Mouse (Mus musculus): ENCODE measurements around the gene Prr7.
A peak's percentile ranks its signal among the peaks of the same experiment; 100 is the strongest.

Gene Prr7

DNA sequence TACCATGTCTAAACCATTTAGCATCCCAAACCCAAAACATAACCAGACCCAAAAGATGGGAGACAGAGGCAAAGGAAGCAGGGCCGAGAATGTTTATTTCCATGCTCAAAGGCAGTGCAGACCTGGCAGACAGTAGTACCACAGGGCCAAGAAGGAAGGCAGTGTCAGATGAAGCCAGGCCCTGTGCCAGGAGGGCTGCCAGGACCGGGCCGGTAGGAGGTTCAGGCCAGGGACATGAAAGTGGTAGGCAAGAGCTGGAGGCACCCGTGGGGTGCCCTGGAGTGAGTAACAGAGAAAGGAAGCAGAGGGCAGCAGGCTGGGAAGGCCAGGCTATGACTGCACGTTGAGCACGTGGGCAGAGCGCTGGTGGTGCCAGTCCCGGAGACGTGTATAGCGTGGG, 42.6 kb downstream of the Prr7 start:
- DNase-seq (ENCODE audit: low spot score in 2 of 2), result no peak

DNA sequence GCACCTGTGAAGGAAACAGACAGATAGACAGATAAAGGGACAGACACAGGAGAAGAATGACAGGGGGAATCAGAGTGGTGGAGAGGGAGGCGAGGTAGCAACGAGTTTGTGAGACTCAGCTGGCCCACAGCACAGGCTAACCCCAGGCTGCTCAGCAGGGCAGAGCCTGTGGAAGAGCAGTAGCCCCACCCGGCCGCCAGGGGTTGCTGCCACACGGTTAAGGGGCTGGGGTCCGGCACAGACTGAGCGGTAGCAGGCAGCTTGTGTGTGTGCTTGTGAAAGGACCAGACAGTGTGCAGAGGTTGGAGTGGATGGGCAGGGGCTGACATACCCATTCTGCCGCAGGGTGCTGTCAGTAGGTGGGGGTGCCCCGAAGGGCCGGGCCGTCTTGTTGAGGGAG, 43.8 kb downstream of the Prr7 start:
- DNase-seq (ENCODE audit: low spot score in 2 of 2), result no peak

DNA sequence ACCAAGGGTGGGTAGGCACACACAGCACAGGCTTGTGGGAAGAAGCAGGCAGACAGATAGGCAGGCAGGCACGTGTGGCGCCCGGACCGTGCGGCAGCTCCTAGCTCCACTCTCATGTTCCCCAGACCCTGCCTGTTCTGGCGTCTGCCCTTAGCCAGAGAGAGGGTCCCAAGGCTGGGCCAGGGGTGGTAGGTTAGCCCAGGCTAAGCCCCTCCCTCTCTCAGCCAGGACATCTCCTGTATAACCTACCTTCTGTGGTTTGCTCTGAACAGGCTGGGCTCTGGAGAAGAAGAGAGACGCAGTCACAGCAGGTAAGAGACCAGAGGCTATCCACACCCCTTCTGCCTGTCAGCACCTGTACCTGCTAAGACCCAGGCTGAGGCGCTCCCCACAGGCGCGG, 44.5 kb downstream of the Prr7 start:
- DNase-seq (ENCODE audit: low spot score in 2 of 2), result no peak

DNA sequence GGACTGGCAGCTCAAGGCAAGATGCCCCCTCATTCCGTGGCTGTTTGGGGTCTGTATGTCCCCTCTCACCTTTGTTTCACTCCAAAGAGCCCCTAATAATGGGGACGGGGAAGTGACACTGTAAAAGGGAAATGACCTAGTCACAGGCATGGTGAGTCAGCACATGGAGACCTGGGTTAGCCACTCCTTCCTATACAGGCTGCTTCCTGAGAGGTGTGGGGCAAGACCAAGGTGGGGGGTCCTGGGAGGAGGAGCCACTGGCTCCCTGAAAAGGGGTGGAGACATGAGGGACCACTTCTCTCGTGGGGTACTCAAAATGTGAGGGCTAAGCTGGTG, 46.2 kb downstream of the Prr7 start:
- no peak for DNase-seq (ENCODE audit: low spot score in 2 of 2)

DNA sequence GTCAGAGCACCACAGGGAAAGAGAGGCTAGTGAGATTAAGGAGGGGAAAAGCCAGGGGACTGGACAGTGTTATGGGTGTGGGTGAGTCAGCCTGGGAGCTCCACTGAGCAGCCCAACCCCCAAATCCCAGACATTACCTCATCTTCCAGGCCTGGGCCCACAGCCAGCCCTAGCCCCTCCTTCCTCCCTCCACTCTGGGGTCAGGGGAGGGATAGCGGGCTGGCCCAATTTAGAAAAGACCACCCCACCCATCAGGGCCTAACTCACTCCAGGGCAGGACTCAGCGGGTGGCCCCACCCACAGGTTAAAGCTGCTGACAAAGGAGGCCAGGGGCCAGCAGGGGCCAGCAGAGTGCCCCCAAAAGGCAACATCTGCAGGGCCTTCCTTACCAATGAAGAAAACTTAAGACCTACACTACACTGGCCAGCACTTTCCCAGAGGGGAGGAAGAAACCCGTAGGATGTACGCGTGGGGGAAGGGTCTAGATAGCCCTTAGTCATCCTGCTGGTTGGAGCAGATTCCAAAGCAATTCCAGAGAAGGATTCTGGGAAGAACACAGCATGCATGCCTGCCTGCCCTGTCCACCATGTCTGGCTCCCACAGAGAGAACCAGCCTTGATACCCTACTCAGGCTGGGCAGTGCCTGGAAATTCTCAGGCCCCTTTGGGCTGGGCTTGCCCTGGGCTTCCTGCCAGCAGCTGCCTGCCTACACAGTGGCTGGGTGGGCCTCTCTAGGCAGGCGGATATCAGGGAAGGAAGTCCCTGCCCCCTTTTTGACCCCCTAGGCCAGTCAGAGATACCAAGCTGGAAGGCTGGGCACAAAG, 46.8 kb downstream of the Prr7 start:
- DNase-seq (ENCODE audit: low spot score in 2 of 2), result no peak

DNA sequence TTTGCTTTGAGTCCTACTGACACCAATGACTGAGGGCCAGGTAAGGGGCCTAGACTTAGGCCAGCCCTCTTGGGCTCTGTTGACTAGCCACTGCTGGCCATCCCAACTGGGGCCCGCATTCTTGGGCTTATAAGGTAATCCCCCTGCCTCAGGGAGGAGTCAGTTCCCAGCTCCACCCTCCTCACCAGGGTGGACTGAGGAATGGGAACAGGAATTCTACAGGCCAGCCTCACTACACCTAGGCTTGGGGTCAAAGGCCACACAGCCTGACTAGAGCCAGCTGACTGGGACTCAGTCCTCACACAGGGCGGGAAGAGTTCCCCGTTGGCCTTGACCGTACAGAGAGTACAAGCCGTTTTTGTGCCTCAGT, 47.4 kb downstream of the Prr7 start:
- no peak for DNase-seq (ENCODE audit: low spot score in 2 of 2)

DNA sequence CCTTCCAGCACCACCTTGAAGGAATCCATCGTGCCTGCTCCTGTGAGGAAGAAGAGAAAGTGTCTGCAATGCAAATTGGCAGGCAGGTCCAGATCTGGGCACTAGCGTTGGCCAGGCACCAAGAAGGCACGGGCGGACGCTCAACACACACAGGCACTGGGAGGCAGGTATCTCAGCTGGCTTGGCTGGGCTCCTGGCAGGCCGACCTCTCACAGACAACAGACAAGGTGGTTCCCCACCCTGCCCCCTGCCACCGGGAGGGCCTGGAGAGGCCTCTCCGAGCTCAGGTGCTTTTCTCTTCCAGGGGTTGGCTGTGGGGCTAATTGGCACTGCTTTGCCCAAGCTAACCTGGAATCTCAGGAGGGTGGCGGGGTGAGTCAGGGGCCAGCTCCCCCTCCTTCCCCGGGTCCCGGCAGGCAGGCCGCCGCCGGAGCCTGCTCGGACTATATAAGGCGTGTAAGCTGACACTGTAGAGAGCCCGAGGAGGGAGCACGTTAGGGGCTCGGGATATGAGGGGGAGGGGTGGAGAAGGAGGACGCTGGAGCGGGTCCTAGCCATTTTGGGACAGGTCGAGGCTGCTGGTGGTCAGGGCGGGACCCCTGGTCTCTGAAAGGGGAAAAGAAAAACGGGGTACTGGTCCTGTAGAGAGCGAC, 48.4 kb downstream of the Prr7 start:
- peak in 1 of 2 experiments; percentile 16 for DNase-seq (ENCODE audit: low spot score in 2 of 2)

DNA sequence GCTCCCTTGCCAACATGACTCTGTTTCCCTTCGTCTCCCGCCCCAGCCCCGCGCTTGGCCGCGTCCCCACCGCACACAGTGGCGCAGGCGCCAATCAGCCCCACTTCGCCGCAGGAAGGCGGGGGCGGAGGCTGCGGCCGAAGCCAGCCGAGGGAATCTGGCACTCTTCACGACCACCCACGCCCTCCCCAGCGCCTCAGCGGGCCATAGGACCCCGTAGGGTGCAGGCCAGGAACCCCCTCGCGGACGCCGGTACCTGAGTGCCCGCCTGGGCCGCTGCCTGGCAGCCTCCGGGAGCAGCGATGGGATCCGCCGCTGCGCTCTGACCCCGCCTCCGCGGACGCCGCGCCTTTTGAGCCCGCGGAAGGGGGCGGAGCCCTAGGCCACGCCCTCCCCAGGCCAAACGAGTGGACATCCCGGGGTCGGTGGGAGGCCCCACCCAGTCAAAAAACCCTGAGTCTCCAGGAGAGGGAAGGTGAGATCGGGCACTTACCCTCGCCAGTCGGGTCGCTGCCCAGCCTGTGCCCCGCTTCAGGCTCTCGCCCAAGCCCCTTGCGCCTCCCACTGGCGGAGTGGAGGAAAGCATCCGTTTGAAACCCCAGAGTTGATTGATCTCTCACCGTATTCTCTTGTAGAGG, 49.2 kb downstream of the Prr7 start, which contains the start of gene Pdlim7:
Pdlim7 (minus strand) TSS at position 566 of the 638 bp plus-strand sequence.
- peak; percentile 84 to 86 for DNase-seq (ENCODE audit: low spot score in 2 of 2)

DNA sequence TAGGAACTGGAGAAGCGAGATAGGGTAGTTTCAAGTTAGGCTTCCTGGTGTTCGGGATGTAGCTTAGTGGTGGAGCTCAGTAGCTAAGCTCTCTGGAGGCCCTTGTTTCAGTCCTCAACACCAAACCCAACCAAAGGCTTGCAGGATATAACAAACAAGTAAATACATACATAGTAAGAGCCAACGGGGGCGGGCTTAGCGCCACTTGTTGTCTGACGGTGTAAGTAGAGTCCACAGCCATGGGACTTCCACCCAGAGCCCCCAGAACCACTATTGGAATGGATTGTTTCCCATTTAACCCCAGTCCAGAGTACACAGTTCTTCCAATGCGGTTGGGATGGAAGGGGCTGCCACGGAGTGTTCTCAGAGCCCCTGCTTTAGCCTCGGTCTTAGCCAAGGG, 49.8 kb downstream of the Prr7 start:
- DNase-seq (ENCODE audit: low spot score in 2 of 2), result no peak

DNA sequence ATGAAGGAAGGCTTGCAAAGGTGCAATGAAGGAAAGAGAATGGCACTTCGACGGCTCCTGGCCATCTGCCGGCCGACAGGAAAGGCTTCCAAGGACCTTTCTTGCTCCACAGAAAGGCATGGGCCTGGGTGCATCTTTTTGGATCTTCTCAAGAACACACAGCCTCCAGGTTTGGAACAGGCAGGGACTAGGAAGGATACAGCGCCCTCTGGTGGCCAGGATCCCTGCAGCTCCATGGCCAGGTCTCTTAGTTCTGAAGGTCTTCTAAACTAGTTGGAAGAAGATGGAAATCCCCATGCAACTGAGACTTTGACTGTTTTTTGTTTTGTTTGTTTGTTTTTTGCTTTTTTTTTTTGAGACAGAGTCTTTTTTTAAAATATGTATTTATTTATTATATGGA, 52.9 kb downstream of the Prr7 start:
- peak; percentile 87 to 94 for DNase-seq (ENCODE audit: low spot score in 2 of 2)

DNA sequence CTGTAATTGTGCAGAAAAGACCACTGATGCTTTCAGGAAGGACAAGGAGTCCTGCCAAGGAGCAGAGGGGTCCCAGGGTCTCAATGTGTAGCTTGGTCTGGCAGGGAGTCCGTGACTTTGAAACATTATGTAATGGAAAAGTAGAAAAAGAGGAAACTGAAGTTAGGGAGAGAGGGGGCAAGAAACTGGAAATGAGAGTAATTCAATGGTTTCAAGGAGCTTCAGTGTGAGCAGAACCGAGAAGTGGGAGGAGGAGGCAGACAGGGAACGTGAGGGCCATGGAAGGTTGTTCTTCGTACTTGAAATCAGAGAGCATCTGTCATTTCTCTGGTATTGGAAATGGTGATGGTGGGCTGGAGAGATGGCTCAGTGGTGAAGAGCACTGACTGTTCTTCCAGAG, 55.5 kb downstream of the Prr7 start:
- no peak for DNase-seq (ENCODE audit: low spot score in 2 of 2)

DNA sequence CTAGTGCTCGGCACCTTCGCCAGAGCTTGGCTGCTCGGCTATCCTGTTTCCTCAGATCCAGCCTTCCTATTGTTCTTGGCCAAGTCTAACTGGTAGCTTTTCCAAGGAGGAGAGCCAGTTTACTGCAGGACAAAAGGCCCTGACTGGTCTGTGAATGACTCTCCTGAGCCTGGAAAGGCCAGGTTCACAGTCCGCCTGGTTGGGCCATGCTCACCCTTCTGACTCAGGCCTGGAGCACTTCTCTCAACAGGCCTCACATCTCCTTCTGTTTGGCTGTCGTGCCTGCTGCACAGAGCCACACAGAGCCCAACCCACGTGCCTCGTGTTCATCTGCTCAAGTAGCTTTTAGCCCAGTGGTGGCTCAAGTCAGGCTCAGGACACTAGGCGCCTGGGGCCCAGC, 58.7 kb downstream of the Prr7 start:
- no peak for DNase-seq (ENCODE audit: low spot score in 2 of 2)
